Mouse (Mus musculus) kidney, postnatal 0 days (tissue): ENCODE measurements at regions not wholly inside any gene's neighbourhood (a gene's known extent, or its start where the extent isn't known, plus 50 kb on each side); places are given as distances from the start of the nearest gene placed in this dataset.

ENCODE experiments used
- ATAC-seq: fragments of 200-750 bp; cut with Nextera tagmentation; replicated peaks from 2 replicates; pipeline ENCODE4 v1.8.0; 2017; ENCODE audit warnings: low read depth, moderate number of reproducible peaks, moderate TSS enrichment, moderate library complexity; ENCODE audit not compliant: low FRiP score
- DNase-seq: peaks from one replicate; pipeline ENCODE4 v3.0.0-alpha.2; 2016; ENCODE audit warnings: low spot score
- H3K27ac ChIP-seq: fragments of 300-500 bp; sonication (generic); 2 replicates; pipeline ENCODE4 v1.5.1; 2014; ENCODE audit warnings: mild to moderate bottlenecking
- H3K27me3 ChIP-seq: fragments of 300-500 bp; sonication (generic); 2 replicates; pipeline ENCODE4 v1.6.1; 2014; ENCODE audit warnings: low read length, mixed read lengths; ENCODE audit not compliant: insufficient read depth
- H3K36me3 ChIP-seq: fragments of 300-500 bp; sonication (generic); 2 replicates; pipeline ENCODE4 v1.6.1; 2014; ENCODE audit warnings: low read length, mixed read lengths; ENCODE audit not compliant: insufficient read depth
- H3K4me1 ChIP-seq: fragments of 300-500 bp; sonication (generic); replicated peaks from 2 replicates; pipeline ENCODE4 v1.6.1; 2014; ENCODE audit warnings: antibody characterized with exemption, low read length, mixed read lengths; ENCODE audit not compliant: insufficient read depth
- H3K4me2 ChIP-seq: fragments of 300-500 bp; sonication (generic); 2 replicates; pipeline ENCODE4 v1.6.1; 2014; ENCODE audit warnings: mild to moderate bottlenecking, low read length, moderate library complexity, mixed read lengths
- H3K4me3 ChIP-seq: fragments of 300-500 bp; sonication (generic); replicated peaks from 2 replicates; pipeline ENCODE4 v1.5.1; 2014; ENCODE audit warnings: low read depth, low read length
- H3K9ac ChIP-seq: fragments of 300-500 bp; sonication (generic); 2 replicates; pipeline ENCODE4 v1.6.1; 2014; ENCODE audit warnings: low read depth, low read length
- H3K9me3 ChIP-seq: fragments of 300-500 bp; sonication (generic); replicated peaks from 2 replicates; pipeline ENCODE4 v1.6.1; 2016; ENCODE audit warnings: low read length, inconsistent platforms, mixed read lengths
- CTCF ChIP-seq: IDR thresholded peaks from 2 replicates; pipeline ENCODE4 v1.5.1; 2016; ENCODE audit warnings: antibody characterized with exemption, low read depth, mild to moderate bottlenecking, moderate library complexity
- WGBS: fragments of 180-500 bp; shearing (Covaris S2); extraction: QIAGEN DNeasy Blood & Tissue Kit; methylation state at CpG from one replicate; pipeline ENCODE4 v1.1.7; 2014; 5-methylcytosine and 5-hydroxymethylcytosine counted together

- no peak overlapping the region for H3K27ac ChIP-seq
- no peaks in the 10 kb centered on the region for H3K36me3 ChIP-seq
- H3K4me1 ChIP-seq: no peaks in the 10 kb centered on the region
- DNase-seq (no peak), ATAC-seq (no peak)
- H3K9me3 ChIP-seq: no peaks in the 10 kb centered on the region
- WGBS: 83% methylated on average over 3 of the region's 3 CpGs
- no peak overlapping the region for H3K4me3 ChIP-seq
- H3K9ac ChIP-seq: no peak overlapping the region
- TF ChIP-seq CTCF: no peak
- no peaks in the 10 kb centered on the region for H3K27me3 ChIP-seq
- H3K4me2 ChIP-seq: no peak overlapping the region
Measured at GRCm38 (mm10) chr10:19463800-19464199, 107.5 kb downstream of the Olig3 start.

DNA sequence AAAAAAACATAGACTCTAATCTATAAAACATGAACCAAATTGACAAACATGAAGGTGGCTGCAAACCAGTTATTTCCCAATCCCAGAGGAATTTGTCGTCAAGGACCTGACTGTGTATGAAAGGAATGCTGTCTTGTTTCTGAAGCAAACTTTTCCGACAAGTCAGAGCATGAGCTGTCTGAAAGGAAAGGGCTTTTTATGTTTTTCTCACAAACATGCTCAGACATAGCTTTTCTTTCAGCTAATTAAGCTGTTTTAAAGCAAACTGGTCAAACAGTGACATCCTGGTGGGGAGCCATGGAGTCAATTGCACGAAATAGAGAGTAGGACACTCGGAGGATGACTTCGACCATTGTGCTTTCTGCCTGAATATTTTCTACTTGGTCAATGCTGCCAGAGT is 108.2 kb downstream of the Olig3 start:
- H3K36me3 ChIP-seq: no peaks in the 10 kb centered on the region
- no peaks in the 10 kb centered on the region for H3K9me3 ChIP-seq
- 77% methylated on average over 5 of the region's 5 CpGs for WGBS
- no peaks in the 10 kb centered on the region for H3K4me1 ChIP-seq
- H3K27me3 ChIP-seq: no peaks in the 10 kb centered on the region
- no peak overlapping the region for H3K4me3 ChIP-seq
- no peak for TF ChIP-seq CTCF
- no peak overlapping the region for H3K9ac ChIP-seq
- no peak overlapping the region for H3K4me2 ChIP-seq
- no peak overlapping the region for H3K27ac ChIP-seq
- DNase-seq: no peak
- ATAC-seq: no peak

DNA sequence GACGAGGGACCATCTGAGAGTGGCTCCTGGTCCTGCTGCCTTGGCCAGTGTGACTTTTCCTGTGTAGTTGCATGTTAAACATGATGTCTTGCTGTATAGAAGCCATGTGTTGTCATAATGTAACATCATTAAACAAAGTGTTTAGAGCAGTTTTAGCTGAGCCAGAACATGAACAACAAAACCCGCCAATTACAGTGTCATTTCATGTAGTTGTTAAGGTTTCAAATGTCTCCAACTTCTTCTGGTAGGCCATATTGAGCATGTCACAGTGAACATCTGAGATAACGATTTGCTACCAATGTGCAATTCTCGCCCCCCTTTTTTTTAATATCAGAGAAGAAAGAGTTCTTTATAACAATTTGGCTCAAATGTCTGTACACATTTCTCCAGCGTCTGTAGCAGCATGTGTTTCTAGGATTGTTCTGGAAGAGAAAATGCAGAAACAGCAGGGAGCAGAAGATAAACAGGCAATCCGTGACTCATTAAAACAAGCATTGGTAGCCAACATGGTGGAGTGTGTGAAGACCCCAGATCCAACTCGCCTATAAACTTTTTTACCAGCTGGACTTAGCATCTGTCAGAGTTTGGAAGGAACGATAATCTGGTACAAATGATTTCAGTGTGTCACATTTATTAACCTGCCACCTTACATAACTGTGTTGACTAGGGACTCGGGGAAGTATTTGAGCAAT is 115.2 kb downstream of the Olig3 start:
- WGBS: 78% methylated on average over 9 of the region's 9 CpGs
- Histone ChIP-seq H3K4me2 (no peak overlapping the region), H3K27ac (no peak overlapping the region), H3K9me3 (no peaks in the 10 kb centered on the region), H3K9ac (no peak overlapping the region), H3K4me3 (no peak overlapping the region), H3K27me3 (no peaks in the 10 kb centered on the region), H3K36me3 (no peaks in the 10 kb centered on the region), H3K4me1 (no peaks in the 10 kb centered on the region)
- DNase-seq (no peak), ATAC-seq (no peak)
- TF ChIP-seq CTCF: no peak

DNA sequence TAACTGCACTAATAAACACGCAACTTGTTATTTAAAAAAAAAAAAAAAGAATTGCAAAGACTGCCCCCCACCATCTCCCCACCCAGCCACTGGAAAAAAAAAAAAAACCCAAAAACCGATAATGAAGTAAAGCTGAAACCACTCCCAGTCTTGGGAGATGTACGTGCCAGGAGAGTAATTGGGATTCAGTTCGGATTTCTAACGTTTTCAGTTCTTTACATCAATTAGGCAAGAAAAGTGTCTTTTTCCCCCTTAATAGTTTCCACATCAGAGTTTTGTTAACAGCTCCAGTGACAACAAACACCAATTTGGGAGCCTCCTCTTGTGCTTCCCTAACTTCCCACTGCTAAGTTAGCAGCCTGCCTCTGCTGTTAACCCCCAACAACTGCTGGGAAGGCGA is 115.7 kb downstream of the Olig3 start:
- H3K9me3 ChIP-seq: no peaks in the 10 kb centered on the region
- ATAC-seq (no peak), DNase-seq (no peak)
- no peak overlapping the region for H3K4me3 ChIP-seq
- TF ChIP-seq CTCF: no peak
- no peak overlapping the region for H3K27ac ChIP-seq
- H3K4me2 ChIP-seq: no peak overlapping the region
- 44% methylated on average over 6 of the region's 6 CpGs for WGBS
- H3K4me1 ChIP-seq: no peaks in the 10 kb centered on the region
- H3K27me3 ChIP-seq: no peaks in the 10 kb centered on the region
- H3K9ac ChIP-seq: no peak overlapping the region
- H3K36me3 ChIP-seq: no peaks in the 10 kb centered on the region

GRCm38 (mm10) chr10:19472949-19473535 is 116.7 kb downstream of the Olig3 start:
- no peaks in the 10 kb centered on the region for H3K36me3 ChIP-seq
- no peak overlapping the region for H3K9ac ChIP-seq
- no peak overlapping the region for H3K4me2 ChIP-seq
- DNase-seq: no peak
- H3K4me3 ChIP-seq: no peak overlapping the region
- no peak for TF ChIP-seq CTCF
- no peaks in the 10 kb centered on the region for H3K27me3 ChIP-seq
- 69% methylated on average over 3 of the region's 3 CpGs for WGBS
- H3K9me3 ChIP-seq: no peaks in the 10 kb centered on the region
- no peak overlapping the region for H3K27ac ChIP-seq
- no peak for ATAC-seq
- no peaks in the 10 kb centered on the region for H3K4me1 ChIP-seq

DNA sequence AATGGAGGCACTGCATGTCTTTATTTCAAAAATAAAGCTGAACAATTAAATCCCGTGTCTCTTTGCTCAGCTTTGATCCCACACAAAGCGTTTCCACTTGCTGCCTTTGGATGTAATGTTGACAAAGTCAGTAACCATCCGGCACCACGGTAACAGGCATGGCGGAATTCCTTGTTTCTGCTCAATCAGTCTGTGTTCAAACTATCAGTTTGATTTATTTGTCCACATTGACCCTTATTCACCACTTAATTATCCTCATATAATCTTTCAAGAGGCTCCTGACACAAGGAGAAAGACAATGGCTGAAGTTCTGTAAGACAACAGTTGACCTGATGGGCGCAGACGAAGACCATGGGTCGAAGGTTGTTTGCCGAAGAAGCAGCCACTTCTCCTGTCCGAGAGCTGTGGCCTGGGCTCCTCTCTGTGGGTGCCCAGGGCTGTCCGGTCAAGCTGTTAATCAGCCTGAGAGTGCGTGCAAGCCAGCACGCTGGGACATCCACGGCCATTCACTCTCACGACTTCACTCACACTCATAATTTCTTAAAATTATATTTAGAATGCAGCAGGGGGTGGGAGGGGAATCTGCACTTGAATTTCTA is 106.1 kb upstream of the Ifngr1 start:
- Histone ChIP-seq H3K4me2 (no peak overlapping the region), H3K4me1 (no peaks in the 10 kb centered on the region), H3K9ac (no peak overlapping the region), H3K27me3 (no peaks in the 10 kb centered on the region), H3K27ac (no peak overlapping the region), H3K36me3 (no peaks in the 10 kb centered on the region), H3K4me3 (no peak overlapping the region), H3K9me3 (no peaks in the 10 kb centered on the region)
- no peak for ATAC-seq
- no peak for TF ChIP-seq CTCF
- no peak for DNase-seq
- 46% methylated on average over 15 of the region's 15 CpGs for WGBS
